Mouse (Mus musculus) thymus, adult 2 months (tissue): ENCODE results near the gene Arhgef7.

Experiments
- CTCF ChIP-seq: fragments of 200-500 bp; IDR thresholded peaks from 2 replicates; pipeline ENCODE4 v1.5.1; 2012; ENCODE audit warnings: mild to moderate bottlenecking, control low read depth, low read length, moderate library complexity, borderline replicate concordance; ENCODE audit not compliant: control insufficient read depth, poor library complexity, insufficient read depth; ENCODE audit errors: extremely low read depth
- POLR2A ChIP-seq: fragments of 200-500 bp; IDR thresholded peaks from 2 replicates; pipeline ENCODE4 v1.6.1; 2012; ENCODE audit warnings: mild to moderate bottlenecking, low read length, control low read depth, moderate library complexity; ENCODE audit not compliant: control insufficient read depth, poor library complexity, insufficient read depth; ENCODE audit errors: extremely low read depth

DNA sequence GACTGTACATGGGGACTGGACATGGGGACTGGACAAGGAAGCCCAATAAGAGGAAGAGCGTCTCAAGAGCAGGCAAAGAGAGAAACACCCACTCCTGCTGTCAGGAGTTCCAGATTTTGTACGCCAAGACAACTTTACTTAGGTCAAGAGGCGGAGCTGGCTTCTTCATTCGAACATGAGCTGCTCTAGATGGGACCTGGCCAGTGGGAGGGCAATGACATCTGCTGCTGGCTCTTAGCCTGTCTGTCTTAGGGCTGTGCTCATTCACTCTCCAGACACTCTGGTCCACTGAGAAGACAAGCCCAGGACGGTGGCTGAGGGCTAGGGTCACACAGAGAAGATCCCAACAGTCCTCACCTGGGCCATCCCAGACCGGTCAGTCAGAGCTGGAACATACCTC lies 9.6 kb downstream of the Arhgef7 start:
- no peak for TF ChIP-seq CTCF
- no peak for TF ChIP-seq POLR2A
